Mouse (Mus musculus) right cerebral cortex, postnatal 25 days (tissue): Measurements from ENCODE around the gene Tapbpl.
"Not testable (repeated sequence)": the region's sequence is repeated elsewhere in the genome, so short reads cannot be mapped to it uniquely, and the experiment has no call there.

Experiments used
- DNase-seq: peaks from one replicate; pipeline ENCODE4 v3.0.0; 2022

The Tapbpl gene

DNA sequence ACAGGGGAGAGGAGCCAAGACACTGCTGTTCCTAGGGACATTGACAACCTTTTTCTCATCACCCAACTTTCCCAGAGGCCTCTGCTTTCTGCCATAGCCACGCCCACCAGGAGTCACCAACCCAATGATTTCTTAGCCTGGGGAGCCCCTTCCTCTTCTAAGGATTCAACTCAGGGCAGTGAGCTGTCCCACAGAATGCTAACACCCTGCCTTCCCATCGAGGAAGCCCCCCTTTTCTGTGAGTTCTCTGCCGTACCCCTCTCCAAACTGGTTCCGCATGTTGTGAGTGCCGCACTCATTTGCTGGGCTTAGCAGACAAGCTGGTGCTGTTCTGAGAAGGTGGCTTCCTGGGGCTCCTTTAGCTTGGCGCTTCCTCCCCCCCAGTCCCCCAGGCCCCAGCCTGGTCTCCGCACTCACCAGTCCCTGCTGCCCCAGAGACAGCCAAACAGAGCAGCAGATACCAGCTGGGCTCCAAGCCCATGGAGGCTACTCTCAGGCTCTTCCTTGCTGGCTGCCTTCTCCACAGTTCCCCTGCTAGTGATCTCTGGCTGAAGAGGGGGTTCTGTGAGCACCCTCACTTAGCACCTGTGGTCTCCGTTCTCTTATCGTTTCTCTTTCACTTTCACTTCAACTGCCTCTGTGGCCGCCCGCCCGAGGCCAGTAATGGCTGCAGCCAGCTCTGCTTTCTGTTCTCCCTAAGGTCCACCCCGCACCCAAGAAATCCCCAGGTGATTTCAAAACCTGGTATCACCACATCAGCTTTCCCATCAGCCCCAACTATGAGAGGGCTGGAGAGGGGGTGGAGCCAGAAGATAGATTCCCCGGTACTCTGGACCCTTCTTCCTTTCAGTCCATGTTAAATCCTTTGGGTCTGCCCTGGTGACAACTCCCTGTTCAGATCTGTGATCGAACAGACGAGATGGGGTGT, at the start of gene Tapbpl:
Tapbpl (minus strand) TSS at position 744 of the 928 bp plus-strand sequence.
- peak; percentile 39 for DNase-seq

DNA sequence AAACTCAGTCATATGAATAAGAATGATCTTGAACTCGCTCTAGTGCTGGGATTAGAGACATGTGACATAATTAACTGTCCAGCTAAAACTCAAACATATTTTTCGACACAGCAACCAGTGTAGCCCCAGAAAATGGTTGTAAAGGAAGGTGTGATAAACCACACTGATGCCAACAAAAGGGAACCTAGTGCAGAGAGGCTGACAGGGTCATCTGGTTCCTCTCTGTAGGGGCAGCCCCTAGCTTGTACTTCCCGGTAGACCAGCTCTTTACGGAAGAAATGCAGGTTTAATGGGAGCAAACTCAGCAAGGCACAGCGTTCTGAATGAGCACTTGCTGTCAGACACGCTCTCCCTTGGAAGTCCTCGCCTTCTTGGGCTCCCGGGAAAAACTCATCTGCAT, 48.1 kb upstream of the Tapbpl start:
- no peak for DNase-seq

DNA sequence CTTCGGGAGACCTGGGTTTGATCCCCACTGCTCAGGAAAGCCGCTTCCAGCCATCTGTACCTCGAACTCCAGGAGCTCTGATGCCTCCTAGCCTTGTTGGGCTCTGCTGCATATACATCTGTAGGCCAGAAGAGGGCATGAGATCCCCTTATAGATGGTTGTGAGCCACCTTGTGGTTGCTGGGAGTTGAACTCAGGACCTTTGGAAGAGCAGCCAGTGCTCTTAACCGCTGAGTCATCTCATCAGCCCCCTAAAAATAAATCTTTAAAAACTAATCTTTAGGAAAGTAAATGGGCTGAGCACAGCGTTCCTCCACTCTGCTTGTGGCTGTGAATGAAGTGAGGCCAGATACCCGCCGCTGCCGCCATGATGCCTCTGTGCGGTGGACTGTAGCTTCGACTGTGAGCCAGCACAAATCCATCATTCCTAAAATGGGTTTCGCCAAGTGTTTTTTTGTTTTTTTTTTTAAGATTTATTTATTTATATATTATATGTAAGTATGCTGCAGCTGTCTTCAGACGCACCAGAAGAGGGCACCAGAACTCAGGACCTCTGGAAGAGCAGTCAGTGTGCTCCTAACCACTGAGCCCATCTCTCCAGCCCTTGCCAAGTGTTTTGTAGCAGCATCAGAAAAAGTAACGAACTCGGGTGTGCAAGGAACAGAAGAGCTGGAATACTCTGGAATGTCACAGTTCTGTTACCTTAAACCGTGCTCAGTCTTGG, 43.3 kb upstream of the Tapbpl start:
- DNase-seq, result no peak

DNA sequence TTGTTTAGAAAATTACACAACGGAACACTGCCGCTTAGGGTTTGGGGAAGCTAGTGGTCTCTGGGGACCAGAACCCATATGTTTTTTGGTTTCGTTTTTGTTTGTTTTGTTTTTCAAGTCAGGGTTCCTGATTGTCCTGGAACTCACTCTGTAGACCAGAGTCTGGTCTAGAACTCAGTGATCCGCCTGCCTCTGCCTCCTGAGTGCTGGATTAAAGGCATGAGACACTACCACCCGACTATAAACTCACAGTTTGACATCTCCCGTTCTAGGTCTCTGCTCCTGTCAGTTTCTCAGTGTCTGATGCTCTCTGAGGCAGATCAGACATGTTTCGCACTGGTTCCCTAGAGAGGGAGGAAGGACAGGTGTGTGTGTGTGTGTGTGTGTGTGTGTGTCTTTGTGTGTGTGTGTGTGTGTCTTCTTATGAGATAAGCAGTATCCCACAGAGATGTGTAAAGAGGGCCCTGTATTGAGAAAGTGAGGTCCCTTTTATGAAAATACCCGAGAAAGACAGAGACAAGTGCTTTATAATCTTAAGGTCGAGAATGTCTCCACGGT, 40.6 kb upstream of the Tapbpl start:
- DNase-seq, result no peak

DNA sequence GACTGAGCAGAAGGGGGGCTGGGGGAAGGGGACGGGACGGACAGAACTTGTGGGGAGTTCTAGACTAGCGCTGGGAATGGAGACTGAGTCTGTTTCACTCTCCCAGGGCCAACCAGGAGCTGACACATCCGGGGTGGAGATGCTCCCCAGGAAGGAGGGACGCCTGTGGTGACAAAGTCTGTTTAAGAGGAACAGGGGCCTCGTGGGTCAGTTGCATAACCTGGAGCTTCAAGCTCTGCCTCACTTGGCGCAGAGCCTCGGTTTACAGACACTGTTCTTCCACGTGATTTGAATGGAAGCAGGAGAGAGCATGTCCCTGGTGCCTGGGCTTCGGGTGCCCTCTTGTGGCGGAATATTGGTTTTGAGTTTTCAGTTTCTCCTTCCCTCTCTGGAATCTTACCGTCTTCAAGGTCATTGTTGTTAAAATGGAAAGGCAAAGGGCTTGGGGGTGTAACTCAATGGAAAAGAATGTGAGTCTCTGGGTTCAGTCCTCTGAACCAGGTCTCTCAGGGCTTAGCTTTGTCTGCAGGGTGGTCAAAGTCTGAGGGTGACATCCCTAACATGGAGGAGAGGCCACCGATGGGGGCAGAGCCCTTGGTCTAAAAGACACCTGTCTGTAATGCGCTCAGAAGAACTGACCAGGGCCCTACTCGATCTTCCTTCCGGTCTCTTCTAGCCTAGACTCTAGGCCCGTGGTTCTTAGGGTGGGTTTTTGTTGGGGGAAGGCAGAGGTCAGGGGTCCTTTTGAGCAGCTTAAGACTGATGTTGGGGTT, 40.0 kb upstream of the Tapbpl start:
- peak; percentile 83 for DNase-seq

DNA sequence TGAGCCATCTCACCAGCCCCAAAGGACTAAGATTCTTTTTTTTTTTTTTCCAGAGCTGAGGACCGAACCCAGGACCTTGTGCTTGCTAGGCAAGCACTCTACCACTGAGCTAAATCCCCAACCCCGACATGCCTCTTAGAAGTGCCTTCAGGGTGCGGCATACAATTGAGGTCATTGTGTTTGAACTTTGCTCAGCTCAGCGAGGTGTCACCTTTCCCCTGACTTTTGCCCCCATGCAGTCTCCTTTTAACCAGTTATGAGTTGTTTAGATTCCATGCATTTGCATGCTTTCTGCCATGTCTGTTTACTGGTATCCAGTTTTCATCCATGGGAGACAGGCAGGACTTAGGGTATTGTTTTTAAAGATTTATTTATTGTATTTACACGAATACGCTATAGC, 37.1 kb upstream of the Tapbpl start:
- DNase-seq, result no peak

DNA sequence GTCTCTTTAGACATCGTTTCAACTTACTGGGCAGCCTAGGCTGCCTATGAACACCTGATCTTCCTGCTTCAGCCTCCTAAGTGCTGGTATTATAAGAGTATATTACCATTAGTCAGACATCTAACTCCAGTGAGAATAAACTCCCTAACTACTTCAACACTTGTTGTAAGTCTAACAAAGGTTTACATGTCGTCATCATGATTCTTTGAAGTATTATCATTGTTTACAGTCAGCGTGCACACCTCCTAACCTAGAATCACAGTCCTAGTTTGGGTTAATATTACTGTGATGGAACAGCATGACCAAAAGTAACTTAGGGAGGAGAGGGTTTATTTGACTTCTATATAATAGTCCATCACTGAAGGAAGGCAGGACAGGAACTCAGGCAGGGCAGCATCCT, 35.8 kb upstream of the Tapbpl start:
- DNase-seq, result no peak

DNA sequence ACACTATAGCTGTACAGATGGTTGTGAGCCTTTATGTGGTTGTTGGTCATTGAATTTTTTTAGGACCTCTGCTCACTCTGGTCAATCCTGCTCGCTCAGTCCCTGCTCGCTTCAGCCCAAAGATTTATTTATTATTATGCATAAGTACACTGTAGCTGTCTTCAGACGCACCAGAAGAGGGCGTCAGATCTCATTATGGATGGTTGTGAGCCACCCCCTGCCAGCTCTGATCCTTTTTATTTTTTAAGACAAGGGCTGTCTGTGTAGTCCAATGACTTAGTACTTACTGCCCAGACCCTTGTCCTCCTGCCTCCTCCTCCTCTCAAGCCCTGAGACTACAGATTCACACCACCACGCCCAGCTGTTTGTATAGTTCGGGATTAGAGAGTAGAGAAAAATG, 34.9 kb upstream of the Tapbpl start:
- not testable (repeated sequence) for DNase-seq

DNA sequence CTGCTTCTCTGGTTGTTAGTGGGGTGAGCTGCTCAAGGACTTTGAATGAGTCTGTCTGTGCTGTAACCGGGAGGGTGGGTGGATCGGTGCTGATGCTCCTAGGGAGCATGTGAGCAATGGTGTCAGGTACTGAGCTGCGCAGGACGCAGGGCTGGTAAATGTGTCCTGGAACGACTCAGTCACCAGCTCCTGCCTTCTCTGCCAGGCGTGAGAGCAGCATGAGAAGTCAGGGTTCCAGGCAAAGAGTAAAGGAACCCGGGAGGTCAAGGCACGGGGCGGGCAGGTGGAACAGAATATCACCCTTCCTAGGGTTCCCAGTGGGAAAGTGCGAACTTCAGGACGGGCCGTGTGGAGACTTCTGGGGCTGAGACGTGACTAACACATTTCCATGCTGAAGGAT, 34.4 kb upstream of the Tapbpl start:
- no peak for DNase-seq

DNA sequence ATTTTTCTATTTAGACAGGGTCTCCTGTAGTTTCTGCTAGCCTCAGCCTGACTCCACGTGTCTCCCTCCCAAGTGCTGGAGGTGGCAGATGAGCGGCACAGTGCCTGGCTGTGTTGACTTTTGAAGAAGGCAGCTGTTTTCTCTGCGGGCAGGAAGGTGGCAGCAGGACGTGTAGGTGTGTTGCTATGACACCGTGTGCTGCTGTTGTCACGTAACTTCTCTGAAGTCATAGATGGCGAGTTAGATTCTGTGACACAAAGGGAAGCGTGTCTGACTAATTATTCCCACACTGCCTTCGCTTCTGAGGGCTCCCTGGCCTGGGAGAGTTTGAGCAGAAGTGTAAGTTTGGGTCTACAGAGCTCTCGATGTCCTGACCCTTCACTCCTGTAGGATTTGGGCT, 33.6 kb upstream of the Tapbpl start:
- peak; percentile 26 for DNase-seq

DNA sequence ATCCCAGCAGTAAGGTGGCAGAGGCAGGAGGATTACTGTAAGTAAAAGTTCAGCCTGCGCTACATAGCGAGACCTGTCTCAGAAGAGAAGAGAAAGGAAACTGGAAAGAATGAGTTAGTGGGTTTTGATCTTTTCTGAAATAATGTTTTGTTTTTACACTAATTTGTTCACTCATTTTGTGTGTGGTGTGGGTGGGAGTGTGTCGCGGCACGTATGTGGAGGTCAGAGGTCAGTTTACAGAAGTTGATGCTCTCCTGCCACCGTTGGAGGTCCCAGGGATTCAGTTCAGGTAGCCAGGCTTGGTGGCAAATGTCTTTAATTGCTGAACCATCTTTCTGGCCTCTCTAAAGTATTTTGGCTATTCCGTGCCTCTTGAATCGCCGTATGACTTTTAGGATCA, 32.6 kb upstream of the Tapbpl start:
- no peak for DNase-seq

DNA sequence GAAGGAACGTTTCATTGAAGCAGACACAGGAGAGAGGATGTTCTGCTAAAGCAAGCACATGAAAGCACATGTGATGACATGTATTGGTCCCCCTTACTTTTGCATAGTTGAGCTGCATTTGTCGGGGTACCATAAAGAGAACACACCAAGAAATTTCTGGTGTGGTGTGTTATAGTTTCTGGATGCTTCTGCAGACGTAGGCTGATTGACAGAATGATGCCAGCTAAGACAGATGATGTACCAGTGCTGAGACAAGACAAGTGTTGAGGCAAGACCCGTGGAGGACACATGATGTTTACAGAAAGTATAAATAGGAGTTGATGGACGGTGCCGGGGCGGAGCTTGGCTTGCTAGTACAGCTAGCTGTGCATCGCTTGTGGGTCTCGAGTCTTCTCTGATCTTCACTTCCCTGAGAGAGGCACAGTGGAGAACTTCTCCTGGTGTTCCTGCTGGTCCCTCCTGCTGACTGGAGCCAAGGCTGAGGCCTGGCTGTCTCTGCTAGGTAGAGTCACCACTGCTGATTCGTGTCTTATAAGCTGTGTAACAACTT, 28.4 kb upstream of the Tapbpl start:
- no peak for DNase-seq

DNA sequence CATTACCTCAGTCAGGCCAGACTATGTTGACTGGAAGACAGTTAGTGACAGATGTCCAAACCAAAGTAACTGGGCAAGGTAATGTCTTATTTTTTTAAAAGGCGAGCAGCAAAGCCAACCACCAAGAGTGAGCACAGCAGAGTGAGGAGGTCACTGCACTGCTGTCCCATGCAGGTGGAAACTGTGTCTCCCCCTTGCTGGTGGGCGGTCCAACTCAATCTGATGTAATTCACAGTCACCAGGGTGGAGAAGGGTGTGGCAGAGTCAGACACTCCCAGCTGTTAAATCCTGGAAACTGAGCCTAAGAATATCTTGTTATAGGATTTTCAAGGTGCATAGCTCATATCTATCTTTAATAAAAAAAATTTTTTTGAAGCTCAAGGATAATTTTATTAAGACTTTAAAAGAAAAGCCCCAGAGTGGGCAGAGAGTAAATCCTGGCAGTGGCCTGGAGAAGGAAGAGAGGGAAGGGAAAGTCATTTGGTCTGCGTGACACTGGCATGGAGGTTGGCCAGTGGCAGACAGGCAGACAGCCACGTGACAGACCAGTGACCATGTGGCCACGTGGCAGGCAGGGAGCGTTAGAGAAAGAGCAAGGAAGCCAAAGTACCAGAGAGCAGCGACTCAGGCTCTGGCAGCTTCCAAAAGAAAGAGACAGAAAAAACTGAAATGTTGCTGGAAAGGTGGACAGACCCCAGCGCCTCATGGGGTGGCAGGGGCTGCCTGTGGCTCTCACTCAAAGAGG, 24.7 kb upstream of the Tapbpl start:
- peak; percentile 12 for DNase-seq

DNA sequence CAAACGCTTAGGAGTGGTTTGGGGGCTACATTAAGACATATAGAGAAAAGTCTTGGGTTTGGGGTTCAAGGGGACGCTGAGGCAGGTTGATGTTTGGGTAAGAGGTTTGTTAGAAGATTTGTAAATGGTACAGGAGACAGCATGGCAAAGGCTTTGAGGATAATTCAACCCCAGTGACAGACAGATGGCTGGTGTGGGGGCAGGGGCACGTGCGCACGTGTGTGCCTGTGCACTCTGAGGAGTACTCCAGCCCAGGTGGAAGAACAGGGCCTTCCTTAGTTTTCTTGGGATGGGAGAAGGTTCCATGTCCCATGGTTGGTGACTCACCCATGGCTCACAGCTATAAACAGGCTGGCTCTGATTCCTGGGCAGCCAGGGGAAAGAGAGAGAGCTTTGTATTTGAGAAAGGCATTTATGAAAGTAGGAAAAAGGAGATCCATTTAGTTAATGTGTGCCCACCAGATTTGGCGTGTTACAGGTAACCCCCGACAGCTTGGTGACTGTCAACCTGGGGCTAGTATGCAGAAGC, 23.9 kb upstream of the Tapbpl start:
- no peak for DNase-seq

DNA sequence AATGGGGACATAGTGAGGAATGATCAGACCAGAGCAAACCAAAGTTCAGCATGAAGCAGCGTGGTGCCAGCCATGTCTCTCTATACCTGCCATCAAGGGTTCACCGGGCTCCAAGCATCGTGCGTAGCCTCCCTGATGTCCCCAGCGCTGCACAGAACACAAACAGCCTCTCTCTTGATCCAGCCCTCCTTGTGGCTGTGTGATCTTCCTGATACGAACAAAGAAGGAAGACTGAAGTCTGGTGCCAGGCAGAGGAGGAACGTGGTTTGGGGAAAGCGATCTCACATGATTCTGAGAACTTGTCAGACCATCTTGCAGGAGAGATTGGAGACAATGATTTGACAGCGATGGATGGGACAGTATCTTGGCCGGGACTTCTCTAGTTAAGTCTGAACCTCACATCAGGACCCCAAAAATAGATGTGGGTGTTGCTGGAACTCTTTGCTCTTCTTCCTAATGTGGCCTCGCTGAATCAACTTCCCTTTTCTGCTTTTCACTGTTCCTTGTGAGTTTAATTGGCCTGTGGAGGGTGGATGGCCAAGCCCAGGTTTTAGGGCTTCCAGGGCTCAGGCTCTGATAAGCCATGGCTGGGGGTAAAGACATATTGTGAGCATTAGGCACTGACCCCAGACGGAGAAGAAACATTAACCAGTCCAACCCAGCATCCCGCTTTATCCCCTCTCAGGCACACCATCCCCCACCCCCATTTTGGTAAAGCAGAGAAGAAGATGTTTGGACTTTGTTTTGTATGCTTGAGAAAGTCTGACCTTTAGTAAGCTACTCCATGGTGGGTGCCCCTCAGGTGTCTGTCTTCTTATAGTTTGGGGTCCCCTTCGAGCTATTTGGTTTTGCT, 22.4 kb upstream of the Tapbpl start:
- DNase-seq, result no peak

DNA sequence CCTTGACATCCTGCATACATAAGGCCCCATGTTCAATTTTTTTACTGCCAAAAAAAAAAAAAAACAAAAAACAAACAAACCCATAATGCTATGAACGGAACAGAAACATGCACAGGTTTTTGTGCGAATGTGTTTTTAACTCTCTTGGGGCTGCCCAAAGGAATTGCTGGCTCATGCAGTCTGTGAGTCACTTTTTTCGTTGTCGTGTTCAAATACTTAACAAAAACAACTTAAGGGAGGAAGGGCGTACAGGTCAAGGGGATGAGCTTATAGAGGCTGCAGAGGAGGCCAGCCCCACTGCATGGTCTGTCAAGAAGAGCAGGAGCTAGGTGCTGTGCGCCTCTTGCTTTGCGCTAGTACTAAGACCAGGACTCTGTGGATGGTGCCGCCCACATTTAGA, 21.1 kb upstream of the Tapbpl start:
- no peak for DNase-seq

DNA sequence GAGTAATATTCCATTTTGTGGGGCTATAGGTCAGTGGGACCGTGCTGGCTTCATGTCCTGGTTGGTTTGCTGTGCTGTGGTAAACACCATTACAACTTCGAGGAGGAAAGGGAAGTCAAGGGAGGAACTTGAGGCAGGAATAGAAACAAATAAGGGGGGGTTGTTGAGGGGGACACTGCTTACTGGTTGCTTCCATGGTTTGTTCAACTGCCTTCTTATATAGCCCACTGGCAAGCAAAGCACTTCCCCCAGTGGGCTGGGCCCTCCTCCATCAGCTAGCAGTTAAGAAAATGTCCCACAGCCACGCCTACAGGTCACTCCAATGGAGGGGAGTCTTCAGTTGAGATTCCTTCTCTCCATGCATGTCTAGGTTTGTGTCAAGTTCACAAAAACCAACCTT, 20.6 kb upstream of the Tapbpl start:
- no peak for DNase-seq

DNA sequence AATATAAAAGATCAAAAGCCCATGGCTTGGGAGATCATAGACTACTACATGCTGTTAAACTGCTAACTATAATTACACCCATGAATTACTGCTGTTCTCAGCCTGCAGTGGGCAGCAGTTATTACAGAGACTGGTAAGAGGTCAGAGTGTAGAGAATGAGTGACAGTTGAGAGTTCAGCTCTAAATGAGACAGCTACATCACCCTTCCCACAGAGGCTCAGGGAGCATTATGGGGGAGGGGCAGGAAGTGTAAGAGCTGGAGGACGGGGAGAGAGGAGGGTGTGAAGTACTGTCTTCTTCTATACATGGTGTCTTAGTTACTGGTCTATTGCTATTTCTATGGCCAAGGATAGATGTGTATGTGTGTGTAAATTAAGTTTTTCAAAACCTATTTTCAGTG, 12.9 kb upstream of the Tapbpl start:
- DNase-seq, result no peak

DNA sequence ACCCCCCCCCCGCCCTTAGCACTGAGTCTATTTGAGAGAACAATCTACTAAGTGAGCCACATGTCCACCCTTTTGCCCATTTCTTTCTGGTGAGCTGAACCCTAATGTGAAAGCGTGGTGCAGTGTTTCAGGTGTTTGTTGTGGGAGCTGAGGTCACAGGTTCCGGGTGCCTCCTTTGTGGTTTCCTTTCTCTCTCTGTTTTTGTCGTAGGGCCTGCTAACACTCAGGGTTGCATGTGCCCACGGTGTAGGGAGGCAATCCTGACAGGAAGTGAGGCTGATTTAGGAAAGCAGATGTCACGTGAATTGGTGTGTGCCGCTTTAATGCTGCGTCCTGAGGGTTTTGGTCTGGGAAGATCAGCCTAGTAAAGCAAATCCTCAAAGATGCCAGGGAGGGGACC, 9.9 kb upstream of the Tapbpl start:
- no peak for DNase-seq

DNA sequence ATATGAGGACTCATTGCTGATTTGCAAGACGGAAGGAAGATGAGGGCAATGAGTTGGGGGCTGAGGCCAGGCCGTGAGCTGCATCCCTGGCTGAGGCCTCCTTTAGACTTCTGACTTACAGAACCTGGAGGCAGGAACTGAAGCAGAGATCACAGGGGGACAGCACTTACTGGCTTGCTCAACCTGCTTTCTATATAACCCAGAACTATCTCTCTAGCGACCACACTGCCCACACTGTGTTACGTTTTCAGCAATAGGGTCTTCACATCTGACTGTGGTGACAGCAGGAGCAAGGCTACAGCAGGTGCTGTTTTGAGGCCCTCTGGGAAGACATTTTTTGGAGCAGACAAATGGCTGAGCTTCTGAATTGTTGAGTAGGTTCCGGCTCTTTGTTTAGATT, 9.0 kb upstream of the Tapbpl start:
- DNase-seq, result no peak

DNA sequence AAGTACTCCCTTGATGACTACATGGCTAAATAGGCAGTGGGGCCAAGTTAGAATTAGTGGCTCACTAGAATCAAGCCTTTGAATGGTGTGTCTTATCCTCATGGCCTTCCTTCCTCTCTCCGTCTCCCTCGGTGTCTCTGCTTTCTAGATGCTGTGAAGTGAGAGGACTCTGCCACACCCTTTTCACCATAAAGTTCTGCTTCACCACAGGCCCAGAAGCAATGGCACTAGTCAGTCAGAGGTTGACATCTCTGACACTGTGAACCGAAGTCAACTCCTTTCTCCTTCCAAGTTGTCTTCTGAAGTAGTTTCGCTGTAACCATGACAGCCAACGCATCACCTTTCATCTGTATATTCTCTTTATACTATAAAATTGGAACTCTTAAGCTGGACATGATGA, 7.9 kb upstream of the Tapbpl start:
- DNase-seq, result no peak
